Mouse (Mus musculus) kidney, postnatal 10 days (tissue): ENCODE measurements around the gene Clta.
A peak's percentile ranks its signal among the peaks of the same experiment; 100 is the strongest.

Experiments used
- DNase-seq: peaks from one replicate; pipeline ENCODE4 v3.0.0; 2021; ENCODE audit warnings: mixed read lengths

Gene Clta

DNA sequence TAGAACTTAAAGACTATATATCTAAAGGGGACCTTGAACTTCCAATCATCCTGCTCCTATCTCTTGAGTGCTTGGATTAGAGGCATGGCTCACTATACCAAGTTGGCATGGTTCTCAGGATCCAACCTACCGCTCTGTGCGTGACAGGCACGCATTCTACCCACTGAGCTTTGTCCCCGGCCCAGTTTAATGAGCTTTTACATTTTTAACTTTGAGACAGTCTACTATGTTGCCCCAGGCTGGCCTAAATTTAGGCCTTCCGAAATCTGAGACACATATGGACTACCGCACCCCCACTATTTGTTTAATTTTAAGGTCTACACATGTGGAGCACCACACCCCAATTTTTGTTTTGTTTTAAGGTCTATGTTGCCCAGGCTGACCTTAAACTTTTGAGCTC is 23.4 kb upstream of the Clta start:
- no peak for DNase-seq

DNA sequence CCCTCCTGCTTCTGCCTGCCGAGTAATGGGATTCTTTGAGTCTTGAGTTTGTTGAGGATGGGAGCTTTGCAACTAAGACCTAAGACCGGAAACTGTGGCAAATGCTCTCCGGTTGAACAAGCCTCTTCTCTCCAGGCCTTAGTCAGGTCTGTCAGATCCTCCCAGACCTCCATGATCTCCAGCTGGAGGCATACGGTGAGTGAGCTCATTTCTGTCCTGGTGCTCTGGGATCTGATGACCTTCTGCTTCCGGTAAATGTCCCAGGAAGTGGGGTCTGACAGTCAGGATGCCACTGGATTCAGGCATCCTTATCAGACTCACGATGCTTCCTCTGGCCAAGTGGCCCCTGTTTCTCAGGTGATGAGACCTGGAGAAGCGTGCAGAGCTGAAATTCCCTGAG is 23.0 kb upstream of the Clta start:
- no peak for DNase-seq

DNA sequence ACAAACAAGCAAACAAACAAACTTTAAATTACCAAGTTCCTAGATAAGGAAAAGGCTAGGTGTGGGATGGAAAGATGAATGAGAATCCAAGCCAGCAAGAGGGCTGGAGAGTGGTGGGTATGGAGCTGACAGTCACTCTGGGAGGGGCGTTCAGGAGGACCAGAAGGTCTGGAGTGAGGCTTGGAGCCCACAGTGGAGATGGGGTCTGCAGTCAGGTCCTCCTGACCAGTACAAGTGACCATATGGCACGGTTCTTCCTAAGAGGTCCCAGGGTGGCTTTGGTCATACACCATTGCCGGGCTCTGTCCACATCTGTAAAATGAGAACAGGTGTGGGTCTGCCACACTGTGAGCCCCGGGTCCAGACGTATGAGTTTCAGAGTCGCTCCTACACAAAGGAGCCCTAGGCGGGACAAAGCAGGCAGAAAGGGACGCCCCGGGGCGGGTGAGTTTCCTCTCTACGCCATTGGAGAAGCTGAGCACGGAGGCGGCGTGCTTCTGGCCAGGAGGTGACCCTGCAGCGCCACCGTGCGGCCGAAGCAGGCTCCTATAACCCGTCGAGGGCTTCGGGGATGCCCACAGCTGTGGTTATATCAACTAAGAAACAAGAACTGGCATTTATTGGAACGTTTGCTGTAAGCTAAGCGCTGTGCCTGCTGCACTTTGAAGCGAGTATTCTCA is 22.1 kb upstream of the Clta start:
- peak; percentile 98 for DNase-seq

DNA sequence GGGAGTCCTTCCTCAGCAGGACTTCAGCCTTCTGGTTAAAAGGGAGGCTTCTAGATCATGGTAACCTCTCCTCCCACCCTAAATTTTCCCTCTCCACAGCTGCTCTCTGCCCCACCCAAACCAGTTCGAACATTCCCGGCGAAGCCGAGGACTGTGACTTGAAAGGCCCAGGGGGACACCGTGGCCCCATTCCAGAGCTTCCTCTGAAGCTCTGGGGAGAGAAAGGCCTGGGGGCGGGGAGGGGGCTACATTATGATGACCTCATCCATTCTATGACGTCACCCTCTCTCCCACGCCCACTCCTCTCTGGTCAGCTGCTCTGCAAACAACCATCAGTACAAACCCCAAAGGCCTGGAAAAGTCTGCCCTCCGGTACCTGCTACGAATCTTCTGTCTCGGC is 21.1 kb upstream of the Clta start, which contains the start of gene Ccin:
Gene Ccin (plus strand): TSS at position 303 of the 400 bp plus-strand sequence.
- DNase-seq, result no peak

DNA sequence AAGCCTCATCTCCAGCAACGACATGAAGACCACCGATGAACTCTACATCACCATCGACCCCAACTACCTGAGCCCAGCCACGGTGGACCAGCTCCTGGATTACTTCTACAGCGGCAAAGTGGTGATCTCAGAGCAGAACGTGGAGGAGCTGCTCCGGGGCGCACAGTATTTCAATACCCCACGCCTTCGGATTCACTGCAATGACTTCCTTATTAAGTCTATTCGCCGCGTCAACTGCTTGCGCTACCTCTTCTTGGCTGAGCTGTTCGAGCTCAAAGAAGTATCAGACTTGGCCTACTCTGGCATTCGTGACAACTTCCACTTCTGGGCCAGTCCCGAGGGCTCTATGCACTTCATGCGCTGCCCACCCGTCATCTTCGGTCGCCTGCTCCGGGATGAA is 20.5 kb upstream of the Clta start:
- DNase-seq, result no peak

DNA sequence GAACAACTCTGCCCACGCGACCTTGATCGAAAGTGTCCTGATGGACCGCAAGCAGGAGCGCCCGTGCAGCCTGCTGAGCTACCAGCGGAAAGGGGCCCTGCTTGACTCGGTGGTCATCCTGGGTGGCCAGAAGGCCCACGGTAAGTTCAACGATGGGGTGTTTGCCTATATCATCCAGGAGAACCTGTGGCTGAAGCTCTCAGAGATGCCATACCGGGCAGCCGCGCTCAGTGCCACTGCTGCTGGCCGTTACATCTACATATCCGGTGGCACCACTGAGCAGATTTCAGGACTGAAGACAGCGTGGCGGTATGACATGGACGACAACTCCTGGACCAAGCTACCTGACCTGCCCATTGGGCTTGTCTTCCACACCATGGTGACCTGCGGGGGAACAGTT is 19.9 kb upstream of the Clta start:
- DNase-seq, result no peak

DNA sequence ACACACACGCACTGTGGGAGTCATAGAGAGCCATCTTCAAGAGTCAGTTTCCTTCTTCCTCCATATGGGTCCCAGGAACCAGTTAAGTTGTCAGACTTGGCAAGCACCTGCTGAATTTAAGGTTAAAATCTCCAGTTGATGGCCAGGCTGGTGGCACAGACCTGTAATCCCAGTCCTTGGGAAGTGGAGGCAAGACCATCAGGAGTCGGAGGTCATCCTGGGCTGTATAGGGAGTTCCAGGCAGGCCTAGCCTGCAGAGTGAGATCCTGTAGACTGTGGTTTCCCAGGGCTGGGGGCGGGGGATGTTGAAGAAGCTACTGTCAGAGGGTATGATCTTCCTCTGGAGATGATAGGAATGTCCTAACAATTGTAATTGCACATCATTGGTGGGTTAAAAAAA is 15.3 kb upstream of the Clta start:
- no peak for DNase-seq

DNA sequence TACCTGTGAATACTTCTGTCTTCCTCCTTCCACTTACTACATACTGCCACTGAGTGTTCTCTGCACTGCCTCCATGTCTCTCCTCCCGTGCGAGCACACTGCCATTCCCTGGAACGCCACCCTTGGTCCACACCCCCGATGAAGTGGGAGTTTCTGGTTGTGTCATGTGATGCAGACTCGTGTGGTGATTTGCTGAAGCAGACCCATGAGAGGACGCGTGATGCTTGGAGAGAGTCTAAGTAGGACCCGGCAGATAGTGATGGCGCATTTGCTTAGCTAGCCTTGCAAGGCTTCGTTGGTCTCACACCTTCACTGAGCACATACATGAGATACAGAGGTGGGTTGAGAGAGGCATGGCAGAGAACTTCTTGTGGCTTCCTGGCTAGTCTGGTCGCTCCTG is 11.2 kb upstream of the Clta start:
- no peak for DNase-seq

DNA sequence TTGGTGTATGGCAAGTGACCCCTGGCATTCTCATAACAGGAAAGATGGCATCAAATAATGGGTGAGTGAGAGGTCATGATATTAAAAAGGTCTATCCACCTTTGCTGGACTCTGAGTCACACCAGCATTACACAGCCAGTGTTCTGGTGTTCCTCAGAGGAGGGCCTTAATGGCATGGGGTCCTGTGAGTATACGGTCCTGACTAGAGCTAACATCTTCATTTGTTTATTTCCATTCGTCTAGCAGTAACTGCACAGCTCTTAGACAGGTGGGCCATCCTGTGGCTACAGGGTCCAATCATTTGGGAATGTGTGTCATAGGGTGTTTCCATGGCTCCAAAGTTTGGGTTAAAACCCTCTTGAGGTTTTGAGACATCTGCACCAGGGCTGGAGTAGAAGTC is 9.9 kb upstream of the Clta start:
- no peak for DNase-seq

DNA sequence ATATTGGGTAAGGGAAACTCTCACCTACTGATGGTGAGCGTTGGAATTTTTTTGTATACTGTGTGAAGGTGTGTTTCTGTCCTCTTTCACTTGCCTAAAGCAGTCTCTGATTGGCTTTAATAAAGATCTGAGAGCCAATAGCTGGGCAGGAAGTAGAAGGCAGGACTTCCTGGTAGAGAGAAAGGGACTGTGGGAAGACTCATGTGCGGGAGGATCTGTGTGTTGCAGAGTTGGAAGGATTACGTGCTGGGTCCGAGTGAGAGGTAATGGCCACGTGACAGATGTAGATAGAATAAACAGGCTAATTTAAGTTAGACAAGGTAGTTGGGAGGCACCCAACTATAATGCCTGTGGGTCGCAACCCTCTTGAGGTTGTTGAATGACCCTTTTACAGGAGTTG is 630 bp upstream of the Clta start:
- no peak for DNase-seq

DNA sequence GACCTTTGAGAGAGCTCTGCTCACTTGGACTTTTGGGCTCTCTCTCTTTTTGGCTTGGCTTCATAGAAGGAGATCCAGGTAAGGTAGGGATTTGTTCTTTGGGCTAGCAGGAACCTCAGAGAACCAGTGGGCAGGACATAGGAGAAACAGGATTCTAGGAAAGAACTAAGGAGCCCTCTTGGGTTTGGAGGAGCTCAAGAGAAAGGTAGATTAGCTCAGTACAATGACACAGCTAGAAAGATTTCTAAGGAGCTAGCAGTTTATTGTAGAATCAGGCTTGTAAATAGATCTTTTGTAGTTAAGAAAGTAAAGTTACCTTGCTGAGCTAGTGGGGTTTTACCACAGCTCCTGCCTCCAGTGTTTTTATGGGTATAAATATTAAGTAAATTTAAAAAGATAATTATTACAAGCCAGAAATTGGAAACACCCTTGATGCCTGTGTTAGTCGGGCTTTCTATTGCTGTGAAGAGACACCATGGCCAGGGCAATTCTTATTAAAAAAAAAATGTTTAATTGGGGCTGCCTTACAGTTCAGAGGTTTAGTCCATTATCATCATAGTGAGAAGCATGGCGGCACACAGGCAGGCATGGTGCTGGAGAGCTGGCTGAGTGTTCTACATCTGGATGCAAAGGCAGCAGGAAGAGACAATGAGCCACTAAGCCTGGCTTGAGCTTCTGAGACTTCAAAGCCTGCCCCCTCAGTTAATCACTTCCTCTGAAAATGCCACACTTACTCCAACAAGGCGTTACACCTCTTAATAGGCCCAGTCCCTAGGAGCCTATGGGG is 564 bp downstream of the Clta start:
- no peak for DNase-seq

DNA sequence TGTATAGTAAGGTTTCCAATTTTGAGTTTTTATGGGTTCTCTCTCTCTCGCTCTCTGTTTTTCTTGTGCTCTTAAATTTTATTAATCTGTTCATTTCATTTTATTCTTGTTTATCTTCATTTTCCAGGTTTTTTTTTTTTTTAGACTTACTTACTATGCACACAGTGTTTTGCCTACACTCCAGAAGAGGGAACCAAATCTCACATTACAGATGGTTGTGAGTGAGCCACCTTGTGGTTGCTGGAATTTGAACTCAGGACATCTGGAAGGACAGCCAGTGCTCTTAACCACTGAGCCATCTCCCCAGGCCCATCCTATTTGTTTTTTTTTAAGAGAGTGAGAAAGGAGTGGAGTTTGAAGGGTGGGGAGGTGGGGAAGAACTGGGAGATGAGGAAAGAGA is 5.9 kb downstream of the Clta start:
- DNase-seq, result no peak

DNA sequence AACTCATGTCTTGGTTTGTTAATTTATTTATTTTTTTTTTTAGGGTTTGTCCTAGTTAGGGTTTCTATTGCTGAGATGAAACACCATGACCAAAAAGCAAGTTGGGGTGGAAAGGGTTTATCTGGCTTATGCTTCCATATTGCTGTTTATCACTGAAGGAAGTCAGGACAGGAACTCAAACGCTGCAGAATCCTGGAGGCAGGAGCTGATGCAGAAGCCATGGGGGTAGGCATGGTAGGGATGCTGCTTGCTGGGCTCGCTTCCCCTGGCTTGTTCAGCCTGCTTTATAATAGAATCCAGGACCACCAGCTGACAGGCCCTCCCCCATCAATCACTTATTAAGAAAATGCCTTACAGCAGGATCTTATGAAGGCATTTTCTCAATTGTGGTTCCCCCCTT is 6.6 kb downstream of the Clta start:
- DNase-seq, result no peak

DNA sequence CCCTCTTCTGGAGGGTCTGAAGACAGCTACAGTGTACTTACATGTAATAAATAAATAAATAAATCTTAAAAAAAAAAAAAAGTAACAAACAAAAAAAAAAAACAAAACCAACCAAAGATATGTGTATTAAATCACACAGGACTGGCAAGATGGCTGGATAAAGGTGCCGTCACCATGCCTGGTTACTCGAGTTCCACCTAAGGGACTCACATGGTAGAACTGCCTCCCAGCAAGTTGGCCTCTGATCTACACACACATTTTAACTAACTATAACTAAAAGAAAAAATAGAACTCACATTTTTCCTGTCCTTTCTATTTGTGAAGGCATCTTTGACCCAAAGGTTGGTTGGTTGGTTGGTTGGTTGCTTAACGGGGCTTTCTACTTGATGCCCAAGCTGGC is 7.5 kb downstream of the Clta start:
- no peak for DNase-seq

DNA sequence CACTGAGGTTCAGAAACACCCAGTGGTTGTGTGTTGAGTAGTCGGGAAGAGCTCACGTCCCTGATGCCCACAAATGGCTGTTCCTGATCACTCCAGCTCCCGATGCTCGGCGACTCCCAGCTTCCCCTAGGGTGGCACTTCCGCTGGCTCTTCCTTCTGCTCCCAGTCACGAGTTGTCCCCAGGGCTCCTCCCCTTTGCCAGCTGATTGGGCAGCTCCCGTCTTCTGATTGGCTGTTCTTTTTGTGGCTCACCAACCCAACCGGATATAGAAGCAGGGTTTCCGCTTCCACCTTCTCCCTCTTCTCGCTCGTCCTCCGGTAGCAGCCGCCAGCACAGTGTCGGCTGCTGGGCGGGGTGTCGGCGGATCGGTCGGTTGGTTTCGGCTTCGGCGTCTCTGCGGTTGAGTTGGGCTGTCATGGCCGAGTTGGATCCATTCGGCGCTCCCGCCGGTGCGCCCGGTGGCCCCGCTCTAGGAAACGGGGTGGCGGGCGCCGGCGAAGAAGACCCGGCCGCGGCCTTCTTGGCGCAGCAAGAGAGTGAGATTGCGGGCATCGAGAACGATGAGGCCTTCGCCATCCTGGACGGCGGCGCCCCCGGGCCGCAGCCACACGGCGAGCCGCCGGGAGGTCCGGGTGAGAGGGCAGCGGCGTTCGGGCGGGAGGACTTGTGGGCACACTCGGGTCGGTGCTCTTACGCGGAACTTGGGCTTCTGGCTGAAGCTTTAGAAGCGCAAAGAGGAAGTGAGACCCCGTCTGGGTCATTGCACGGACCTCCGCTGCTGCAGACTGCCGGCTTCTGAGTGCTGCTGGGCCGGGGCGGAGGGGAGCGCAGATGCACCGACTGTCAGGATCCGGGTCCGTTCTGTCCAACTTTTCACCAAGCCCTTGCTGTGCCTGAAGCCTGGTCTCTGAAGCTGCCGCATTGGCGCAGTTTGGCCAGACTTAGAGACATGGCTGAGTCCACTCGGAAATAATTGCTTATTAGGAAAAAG is 8.4 kb downstream of the Clta start:
- peak; percentile 95 for DNase-seq

DNA sequence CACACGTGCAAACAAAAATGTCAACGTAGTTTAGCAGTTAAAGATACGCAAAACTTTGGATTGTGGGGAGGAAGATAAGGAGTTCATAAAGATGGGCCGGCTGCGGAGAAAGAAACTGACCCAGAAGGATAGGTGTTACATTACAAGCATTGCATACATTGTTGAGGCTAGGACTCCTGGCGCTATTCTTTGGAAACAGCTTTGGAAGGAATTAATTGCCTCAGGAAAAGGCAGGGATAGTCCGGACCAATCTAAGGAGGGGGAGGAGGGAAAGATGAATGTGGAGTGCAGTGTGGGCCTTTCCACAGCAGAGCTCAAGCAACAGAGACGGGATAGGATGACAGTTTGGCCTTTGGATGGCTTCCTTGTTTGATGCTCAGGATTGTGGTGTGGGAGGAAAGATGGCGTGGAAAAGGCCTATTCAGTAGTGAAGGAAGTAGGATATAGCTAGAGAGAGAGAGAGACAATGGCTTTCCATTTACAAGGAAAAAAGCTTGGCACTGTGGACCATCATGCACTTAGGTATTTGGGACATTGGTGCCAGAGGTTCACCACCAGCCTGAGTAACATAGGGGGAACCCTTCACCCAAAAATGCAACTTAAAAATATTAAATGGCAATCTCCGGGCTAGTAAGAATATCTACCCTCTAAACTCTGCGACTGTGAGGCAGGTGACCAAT is 9.3 kb downstream of the Clta start:
- DNase-seq, result no peak

DNA sequence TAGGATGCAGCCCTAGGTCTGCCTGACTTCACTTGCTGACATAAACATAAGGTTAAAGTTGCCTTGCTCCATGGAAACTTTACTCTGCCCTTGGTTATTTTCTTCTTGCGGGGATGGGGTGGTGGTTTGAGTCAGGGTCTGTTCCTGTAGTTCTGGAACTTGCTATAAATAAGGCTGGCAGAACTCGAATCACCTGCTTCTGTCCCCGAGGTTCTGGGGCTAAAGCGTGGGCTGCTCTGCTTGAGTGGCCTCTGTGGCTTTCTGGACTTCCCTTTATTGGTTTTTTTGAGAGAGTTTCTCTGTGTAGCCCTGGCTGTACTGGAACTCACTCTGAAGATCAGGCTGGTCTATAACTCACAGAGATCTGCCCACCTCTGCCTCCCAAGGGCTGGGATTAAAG is 11.8 kb downstream of the Clta start:
- no peak for DNase-seq

DNA sequence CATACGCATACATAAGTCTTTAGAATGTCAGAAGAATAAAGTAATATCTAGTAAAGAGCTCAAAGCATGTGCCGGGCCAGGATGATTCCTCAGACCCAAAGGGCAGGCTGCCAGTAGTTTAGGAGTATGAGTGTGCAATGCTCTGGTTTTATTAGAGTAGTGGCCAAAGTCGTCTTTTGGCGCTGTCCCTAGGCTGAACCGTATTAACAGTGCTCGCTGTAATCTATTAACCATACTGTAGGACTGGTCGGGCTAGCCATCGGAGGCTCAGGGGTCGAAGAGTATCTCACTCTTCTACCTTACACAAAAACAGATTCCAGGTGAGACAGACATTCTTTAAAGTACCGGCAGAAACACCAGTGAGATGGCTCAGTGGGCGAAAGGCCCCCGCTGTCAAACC is 12.5 kb downstream of the Clta start:
- DNase-seq, result peak; percentile 40

DNA sequence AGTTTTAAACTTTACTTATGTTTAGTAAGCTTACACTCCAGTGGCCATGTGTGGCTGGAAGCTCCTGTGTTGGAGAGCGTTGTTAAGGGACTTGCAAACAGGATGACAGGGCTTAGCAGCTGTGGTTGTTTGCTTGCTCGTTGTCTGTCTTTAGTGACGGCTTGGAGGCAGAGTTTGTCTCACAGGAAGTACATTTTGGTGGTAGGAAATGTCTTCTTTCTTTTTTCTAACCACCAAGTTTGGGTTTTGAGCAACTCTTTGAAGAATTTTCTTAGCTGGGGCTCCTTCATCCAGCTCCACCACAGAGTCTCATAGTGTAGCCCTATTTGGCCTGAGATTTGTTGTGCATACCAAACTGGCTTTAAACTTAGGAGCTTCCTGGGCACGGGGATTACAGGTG is 18.1 kb downstream of the Clta start:
- no peak for DNase-seq

DNA sequence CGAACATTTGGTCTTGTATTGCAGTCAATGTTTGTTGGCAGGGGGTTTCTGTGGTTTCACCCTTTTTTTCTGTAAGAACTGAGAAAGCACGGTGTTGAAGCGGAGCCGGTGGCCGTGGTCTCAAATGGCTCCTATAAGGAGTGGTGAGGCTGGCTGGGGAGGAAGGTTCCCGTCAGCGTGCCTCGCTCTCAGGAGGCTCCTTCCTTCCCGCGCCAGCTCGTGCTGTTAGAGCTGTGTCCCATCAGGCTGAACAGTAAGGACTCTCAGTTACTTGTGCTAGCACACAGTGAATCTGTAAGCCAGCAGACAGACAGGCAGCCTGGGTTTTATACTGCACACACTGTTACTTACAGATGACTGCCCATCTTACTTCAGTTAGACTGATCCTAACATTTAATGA is 18.5 kb downstream of the Clta start:
- DNase-seq, result no peak

DNA sequence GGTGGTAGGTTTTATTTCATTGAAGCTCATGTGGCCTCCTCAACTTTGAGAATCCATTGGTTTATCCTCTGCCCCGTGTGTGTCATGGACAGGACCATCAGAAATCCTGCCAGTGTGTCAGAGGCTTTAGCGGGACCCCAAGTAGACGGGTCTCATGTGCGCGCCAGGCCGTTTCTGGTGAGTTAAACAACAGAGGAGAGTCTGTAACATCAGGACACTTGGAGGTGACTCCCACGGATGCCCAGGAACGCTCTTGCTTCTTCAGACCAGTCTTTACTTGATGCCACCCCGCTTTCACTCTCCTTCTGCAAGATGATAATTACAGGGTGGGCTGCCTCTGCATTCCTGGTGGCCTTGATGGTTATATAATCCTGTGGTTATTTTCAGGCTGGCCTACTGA is 19.4 kb downstream of the Clta start:
- no peak for DNase-seq

DNA sequence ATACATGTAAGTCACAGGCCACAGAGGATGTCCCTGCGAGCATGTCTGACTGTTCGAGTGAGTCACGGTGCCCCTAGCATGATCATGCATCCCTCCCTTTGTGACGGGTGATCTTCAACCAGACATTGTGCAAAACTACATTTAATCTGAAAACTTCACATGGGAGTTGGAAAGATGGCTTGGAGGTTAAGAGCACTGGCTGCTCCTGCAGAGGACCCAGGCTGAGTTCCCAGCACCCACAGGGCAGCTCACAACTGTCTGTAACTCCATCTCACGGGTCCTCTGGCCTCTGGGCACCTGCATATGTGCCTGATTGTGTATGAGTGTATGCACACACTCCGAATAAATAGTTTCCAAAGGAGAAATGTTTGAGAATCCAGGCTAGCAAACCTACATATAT is 20.0 kb downstream of the Clta start:
- no peak for DNase-seq

DNA sequence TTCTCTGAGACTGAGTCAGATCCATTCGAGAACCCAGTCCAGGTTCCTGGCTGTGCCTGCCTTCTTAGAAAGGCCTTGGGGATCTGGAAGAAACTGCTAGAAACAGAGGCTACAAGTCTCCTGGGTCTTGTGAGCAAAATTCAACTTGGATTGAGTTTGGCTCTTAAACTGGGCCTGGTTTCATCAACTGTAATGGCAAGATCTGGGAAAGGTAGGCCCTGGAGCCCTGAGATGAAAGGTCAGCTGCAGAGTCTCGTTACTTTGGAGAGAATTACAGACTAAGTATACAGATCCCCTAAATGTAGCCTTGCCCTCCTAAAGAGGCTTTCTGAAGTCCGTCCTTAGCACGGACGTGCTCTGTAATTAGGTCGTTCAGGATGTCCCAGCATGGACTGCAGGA is 21.3 kb downstream of the Clta start:
- no peak for DNase-seq
